Mouse (Mus musculus): ENCODE results near the gene Spata5. TPM values are rescaled to one million over a fixed set of nuclear protein-coding genes. Genes with fewer than 3 reads are reported as not detected.

The Spata5 gene
- polyA plus RNA-seq, 1 experiment from 2014 or later = 41.2 TPM

DNA sequence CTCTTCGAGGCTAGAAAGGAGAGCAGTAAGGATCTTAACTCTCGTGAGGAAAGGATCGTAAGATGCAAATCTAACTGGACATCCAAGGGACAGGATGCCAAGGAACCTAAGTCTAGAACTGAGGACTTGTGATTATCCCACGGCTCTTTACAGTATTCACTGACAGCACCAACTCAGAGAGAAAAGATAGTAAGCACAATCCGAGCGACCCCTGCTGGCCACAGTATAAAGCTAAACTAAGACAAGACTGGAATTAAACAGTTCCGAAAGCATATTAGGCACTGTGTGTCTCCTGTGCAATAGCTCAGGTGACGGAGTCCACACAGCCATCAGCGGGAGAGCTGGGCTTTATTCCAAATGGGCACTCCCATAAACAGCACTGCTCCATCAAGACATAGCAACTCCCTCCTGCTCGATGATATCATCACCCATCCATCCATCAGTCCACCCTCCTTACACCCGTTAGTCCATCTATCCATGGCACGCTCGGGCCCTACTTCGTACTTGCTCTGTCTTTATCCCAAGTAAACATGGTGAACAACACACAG lies 5.2 kb upstream of the Spata5 start:
- H3K4me2 ChIP-seq = no peak overlapping the region
- no peak overlapping the region for H3K9ac ChIP-seq (ENCODE audit: low read depth, low read length)
- no peaks in the 10 kb centered on the region for H3K36me3 ChIP-seq (ENCODE audit: control insufficient read depth, insufficient read depth, low read length)
- H3K27ac ChIP-seq (ENCODE audit: low read depth, low read length) = no peak overlapping the region
- H3K4me1 ChIP-seq (replicated peaks; ENCODE audit: control insufficient read depth, insufficient read depth, low read length) = peaks cover 10% of the 10 kb centered on the region
- ATAC-seq (replicated peaks; ENCODE audit: low FRiP score) = no peak
- no peaks in the 10 kb centered on the region for H3K9me3 ChIP-seq (ENCODE audit: control insufficient read depth, low read length)
- no peaks in the 10 kb centered on the region for H3K27me3 ChIP-seq (replicated peaks; ENCODE audit: control insufficient read depth, insufficient read depth, low read length)
- DNase-seq (ENCODE audit: low spot score) = peak; percentile 56
- H3K4me3 ChIP-seq (ENCODE audit: low read depth, low read length) = no peak overlapping the region
- WGBS = 53% methylated on average over 14 of the region's 14 CpGs

- peak overlapping the region; percentile 93 for H3K4me2 ChIP-seq
- DNase-seq (ENCODE audit: low spot score) = no peak
- no peak overlapping the region for H3K27ac ChIP-seq (ENCODE audit: low read depth, low read length)
- H3K36me3 ChIP-seq (ENCODE audit: control insufficient read depth, insufficient read depth, low read length) = no peaks in the 10 kb centered on the region
- H3K4me3 ChIP-seq (ENCODE audit: low read depth, low read length) = peak overlapping the region; percentile 75
- 67% methylated on average over 5 of the region's 5 CpGs for WGBS
- H3K4me1 ChIP-seq (replicated peaks; ENCODE audit: control insufficient read depth, insufficient read depth, low read length) = peaks cover 14% of the 10 kb centered on the region
- peak overlapping the region; percentile 87 for H3K9ac ChIP-seq (ENCODE audit: low read depth, low read length)
- H3K27me3 ChIP-seq (replicated peaks; ENCODE audit: control insufficient read depth, insufficient read depth, low read length) = no peaks in the 10 kb centered on the region
- no peaks in the 10 kb centered on the region for H3K9me3 ChIP-seq (ENCODE audit: control insufficient read depth, low read length)
- no peak for ATAC-seq (replicated peaks; ENCODE audit: low FRiP score)
Measured at GRCm38 (mm10) chr3:37418341-37418740, 1.4 kb upstream of the Spata5 start.

- Histone ChIP-seq H3K36me3 (ENCODE audit: control insufficient read depth, insufficient read depth, low read length) (no peaks in the 10 kb centered on the region), H3K27me3 (replicated peaks; ENCODE audit: control insufficient read depth, insufficient read depth, low read length) (no peaks in the 10 kb centered on the region), H3K27ac (ENCODE audit: low read depth, low read length) (peak overlapping the region; percentile 86), H3K9ac (ENCODE audit: low read depth, low read length) (peak overlapping the region; percentile 87), H3K4me2 (peak overlapping the region; percentile 93), H3K4me3 (ENCODE audit: low read depth, low read length) (peak overlapping the region; percentile 75), H3K4me1 (replicated peaks; ENCODE audit: control insufficient read depth, insufficient read depth, low read length) (peaks cover 14% of the 10 kb centered on the region), H3K9me3 (ENCODE audit: control insufficient read depth, low read length) (no peaks in the 10 kb centered on the region)
- whole genome bisulfite sequencing = under 1% methylated on average over 30 of the region's 30 CpGs
- DNase-seq (ENCODE audit: low spot score) = no peak
- peak; percentile 56 for ATAC-seq (replicated peaks; ENCODE audit: low FRiP score)
Measured at GRCm38 (mm10) chr3:37418961-37419457, 687 bp upstream of the Spata5 start.

DNA sequence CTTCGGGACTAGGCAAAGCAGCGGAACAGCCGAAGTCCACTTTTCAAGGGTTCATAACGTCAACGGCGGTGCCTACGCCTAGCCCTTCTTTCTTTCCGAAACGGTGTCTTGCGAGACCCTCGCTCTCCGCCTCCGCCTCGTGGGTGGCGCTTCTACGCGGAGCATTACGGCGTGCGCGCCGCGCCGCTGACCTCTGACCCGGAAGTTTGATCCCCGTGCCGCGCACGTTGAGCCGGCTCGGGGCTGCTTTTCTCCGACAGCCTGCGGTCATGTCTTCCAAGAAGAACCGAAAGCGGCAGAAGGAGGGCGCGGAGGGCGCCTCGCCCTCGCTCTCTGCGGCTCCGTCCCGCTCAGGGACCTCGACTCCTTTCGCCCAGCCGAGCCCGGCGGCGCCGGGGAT lies 376 bp downstream of the Spata5 start, which contains the start of gene Nudt6:
Nudt6 (minus strand) TSS at position 140 of the 400 bp plus-strand sequence.
- WGBS = under 1% methylated on average over 50 of the region's 50 CpGs
- Histone ChIP-seq H3K27me3 (replicated peaks; ENCODE audit: control insufficient read depth, insufficient read depth, low read length) (no peaks in the 10 kb centered on the region), H3K9ac (ENCODE audit: low read depth, low read length) (peak within 1 kb of the TSS; percentile 87), H3K36me3 (ENCODE audit: control insufficient read depth, insufficient read depth, low read length) (no peaks in the 10 kb centered on the region), H3K4me1 (replicated peaks; ENCODE audit: control insufficient read depth, insufficient read depth, low read length) (peaks cover 14% of the 10 kb centered on the region), H3K4me2 (peak within 1 kb of the TSS; percentile 93), H3K27ac (ENCODE audit: low read depth, low read length) (peak within 1 kb of the TSS; percentile 86), H3K9me3 (ENCODE audit: control insufficient read depth, low read length) (no peaks in the 10 kb centered on the region), H3K4me3 (ENCODE audit: low read depth, low read length) (peak within 1 kb of the TSS; percentile 75)
- ATAC-seq (replicated peaks; ENCODE audit: low FRiP score) (peak; percentile 82), DNase-seq (ENCODE audit: low spot score) (peak; percentile 97)

- Histone ChIP-seq H3K27ac (ENCODE audit: low read depth, low read length) (peak overlapping the region; percentile 81), H3K4me2 (peak overlapping the region; percentile 93), H3K36me3 (ENCODE audit: control insufficient read depth, insufficient read depth, low read length) (peaks cover 3% of the 10 kb centered on the region; the same call in 1 of the 2 replicates), H3K4me1 (replicated peaks; ENCODE audit: control insufficient read depth, insufficient read depth, low read length) (peaks cover 14% of the 10 kb centered on the region), H3K9ac (ENCODE audit: low read depth, low read length) (peak overlapping the region; percentile 71), H3K4me3 (ENCODE audit: low read depth, low read length) (peak overlapping the region; percentile 75), H3K27me3 (replicated peaks; ENCODE audit: control insufficient read depth, insufficient read depth, low read length) (no peaks in the 10 kb centered on the region), H3K9me3 (ENCODE audit: control insufficient read depth, low read length) (no peaks in the 10 kb centered on the region)
- ATAC-seq (replicated peaks; ENCODE audit: low FRiP score) (no peak), DNase-seq (ENCODE audit: low spot score) (no peak)
- under 1% methylated on average over 24 of the region's 24 CpGs for WGBS
Measured at GRCm38 (mm10) chr3:37420641-37421040, 945 bp downstream of the Spata5 start.

DNA sequence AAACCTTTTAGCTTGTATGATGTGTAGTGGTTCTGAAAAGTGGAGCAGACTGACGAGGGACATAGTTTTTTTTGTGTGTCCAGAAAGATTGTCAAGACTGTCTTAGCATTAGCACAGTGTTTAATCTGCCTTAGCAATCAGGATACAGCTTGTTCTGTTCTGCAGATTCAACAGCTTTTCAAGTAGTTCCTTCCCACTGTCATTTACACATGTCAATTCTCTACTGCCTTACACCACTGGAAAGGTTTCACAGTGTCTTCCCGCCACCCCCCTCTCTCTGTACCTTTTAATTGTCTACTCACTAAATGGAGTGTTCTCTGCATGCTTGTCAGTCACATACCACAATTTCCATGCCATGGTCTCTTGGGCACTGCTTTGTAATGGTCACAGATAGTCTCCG lies 1.5 kb downstream of the Spata5 start:
- Histone ChIP-seq H3K27ac (ENCODE audit: low read depth, low read length) (peak overlapping the region; percentile 81; the same call in 1 of the 2 replicates), H3K4me2 (peak overlapping the region; percentile 93), H3K36me3 (ENCODE audit: control insufficient read depth, insufficient read depth, low read length) (peaks cover 7% of the 10 kb centered on the region; the same call in 1 of the 2 replicates), H3K4me3 (ENCODE audit: low read depth, low read length) (peak overlapping the region; percentile 75), H3K9me3 (ENCODE audit: control insufficient read depth, low read length) (no peaks in the 10 kb centered on the region), H3K27me3 (replicated peaks; ENCODE audit: control insufficient read depth, insufficient read depth, low read length) (no peaks in the 10 kb centered on the region), H3K9ac (ENCODE audit: low read depth, low read length) (peak overlapping the region; percentile 71), H3K4me1 (replicated peaks; ENCODE audit: control insufficient read depth, insufficient read depth, low read length) (peaks cover 14% of the 10 kb centered on the region)
- ATAC-seq (replicated peaks; ENCODE audit: low FRiP score) (no peak), DNase-seq (ENCODE audit: low spot score) (no peak)
- WGBS = 12% methylated on average over 3 of the region's 3 CpGs

- no peak overlapping the region for H3K4me2 ChIP-seq
- peaks cover 11% of the 10 kb centered on the region; the same call in 1 of the 2 replicates for H3K36me3 ChIP-seq (ENCODE audit: control insufficient read depth, insufficient read depth, low read length)
- no peaks in the 10 kb centered on the region for H3K27me3 ChIP-seq (replicated peaks; ENCODE audit: control insufficient read depth, insufficient read depth, low read length)
- H3K9me3 ChIP-seq (ENCODE audit: control insufficient read depth, low read length) = no peaks in the 10 kb centered on the region
- peaks cover 4% of the 10 kb centered on the region for H3K4me1 ChIP-seq (replicated peaks; ENCODE audit: control insufficient read depth, insufficient read depth, low read length)
- no peak overlapping the region for H3K27ac ChIP-seq (ENCODE audit: low read depth, low read length)
- no peak overlapping the region for H3K9ac ChIP-seq (ENCODE audit: low read depth, low read length)
- 91% methylated on average over 3 of the region's 3 CpGs for WGBS
- ATAC-seq (replicated peaks; ENCODE audit: low FRiP score) = no peak
- no peak overlapping the region for H3K4me3 ChIP-seq (ENCODE audit: low read depth, low read length)
- DNase-seq (ENCODE audit: low spot score) = no peak
Measured at GRCm38 (mm10) chr3:37426069-37426468, 6.4 kb downstream of the Spata5 start.

DNA sequence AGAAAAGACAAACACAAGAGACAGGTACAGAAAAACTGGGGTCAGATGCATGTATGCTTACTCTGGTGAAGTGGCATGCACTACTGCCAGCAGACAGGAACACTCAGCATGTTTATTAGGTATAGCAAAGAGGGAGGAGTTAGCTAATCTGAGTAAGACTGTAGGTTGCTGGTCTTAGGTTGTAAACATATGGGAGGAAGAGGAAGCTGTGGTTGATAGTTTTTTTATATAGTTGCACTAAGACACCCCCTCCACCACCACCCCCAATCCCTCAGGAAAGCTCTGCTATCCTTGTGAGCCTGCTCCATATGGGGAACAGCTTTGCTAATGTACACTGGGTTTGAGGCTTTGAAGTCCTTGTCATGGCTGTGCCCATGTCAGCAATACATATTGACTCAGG lies 10.7 kb downstream of the Spata5 start:
- Histone ChIP-seq H3K4me1 (replicated peaks; ENCODE audit: control insufficient read depth, insufficient read depth, low read length) (no peaks in the 10 kb centered on the region), H3K9ac (ENCODE audit: low read depth, low read length) (no peak overlapping the region), H3K27me3 (replicated peaks; ENCODE audit: control insufficient read depth, insufficient read depth, low read length) (no peaks in the 10 kb centered on the region), H3K36me3 (ENCODE audit: control insufficient read depth, insufficient read depth, low read length) (peaks cover 13% of the 10 kb centered on the region; the same call in 1 of the 2 replicates), H3K27ac (ENCODE audit: low read depth, low read length) (no peak overlapping the region), H3K9me3 (ENCODE audit: control insufficient read depth, low read length) (no peaks in the 10 kb centered on the region), H3K4me3 (ENCODE audit: low read depth, low read length) (no peak overlapping the region), H3K4me2 (no peak overlapping the region)
- ATAC-seq (replicated peaks; ENCODE audit: low FRiP score) (no peak), DNase-seq (ENCODE audit: low spot score) (no peak)

GRCm38 (mm10) chr3:37439770-37440169 lies 20.1 kb downstream of the Spata5 start:
- no peak for DNase-seq (ENCODE audit: low spot score)
- Histone ChIP-seq H3K27me3 (replicated peaks; ENCODE audit: control insufficient read depth, insufficient read depth, low read length) (no peaks in the 10 kb centered on the region), H3K36me3 (ENCODE audit: control insufficient read depth, insufficient read depth, low read length) (peaks cover 9% of the 10 kb centered on the region; the same call in 1 of the 2 replicates), H3K9ac (ENCODE audit: low read depth, low read length) (no peak overlapping the region), H3K27ac (ENCODE audit: low read depth, low read length) (no peak overlapping the region), H3K9me3 (ENCODE audit: control insufficient read depth, low read length) (no peaks in the 10 kb centered on the region), H3K4me2 (no peak overlapping the region), H3K4me1 (replicated peaks; ENCODE audit: control insufficient read depth, insufficient read depth, low read length) (no peaks in the 10 kb centered on the region), H3K4me3 (ENCODE audit: low read depth, low read length) (no peak overlapping the region)
- ATAC-seq (replicated peaks; ENCODE audit: low FRiP score) = no peak
- 94% methylated on average over 1 of the region's 1 CpGs for WGBS
